Mouse (Mus musculus) limb, embryonic 14.5 days (tissue): ENCODE measurements around the gene Sco1. TPM values are rescaled to one million over a fixed set of nuclear protein-coding genes. Genes with fewer than 3 reads are reported as not detected.

Source experiments
- ATAC-seq: fragments of 200-750 bp; cut with Nextera tagmentation; 2 replicates; pipeline ENCODE4 v1.8.0; 2017; ENCODE audit warnings: low read depth, moderate number of reproducible peaks, moderate TSS enrichment; ENCODE audit not compliant: low FRiP score
- DNase-seq: peaks from one replicate; pipeline ENCODE4 v3.0.0-alpha.2; 2015; ENCODE audit warnings: low spot score
- H3K27ac ChIP-seq: fragments of 300-500 bp; sonication (generic); replicated peaks from 2 replicates; pipeline ENCODE4 v1.5.1; 2014; ENCODE audit warnings: low read depth, mild to moderate bottlenecking, low read length, moderate library complexity, mixed read lengths
- H3K27me3 ChIP-seq: fragments of 300-500 bp; sonication (generic); 2 replicates; pipeline ENCODE4 v1.6.1; 2014; ENCODE audit warnings: low read length, mixed read lengths; ENCODE audit not compliant: control insufficient read depth, insufficient read depth
- H3K36me3 ChIP-seq: fragments of 300-500 bp; sonication (generic); 2 replicates; pipeline ENCODE4 v1.6.1; 2014; ENCODE audit warnings: mild to moderate bottlenecking, low read length, moderate library complexity, mixed read lengths; ENCODE audit not compliant: control insufficient read depth, insufficient read depth
- H3K4me1 ChIP-seq: fragments of 300-500 bp; sonication (generic); 2 replicates; pipeline ENCODE4 v1.6.1; 2014; ENCODE audit warnings: antibody characterized with exemption, low read length, mixed read lengths; ENCODE audit not compliant: control insufficient read depth, insufficient read depth
- H3K4me2 ChIP-seq: fragments of 300-500 bp; sonication (generic); replicated peaks from 2 replicates; pipeline ENCODE4 v1.6.1; 2014; ENCODE audit warnings: low read depth, mild to moderate bottlenecking, low read length, moderate library complexity; ENCODE audit not compliant: severe bottlenecking
- H3K4me3 ChIP-seq: fragments of 300-500 bp; sonication (generic); replicated peaks from 2 replicates; pipeline ENCODE4 v1.5.1; 2014; ENCODE audit warnings: low read length
- H3K9ac ChIP-seq: fragments of 300-500 bp; sonication (generic); 2 replicates; pipeline ENCODE4 v1.6.1; 2014; ENCODE audit warnings: mild to moderate bottlenecking, low read depth, low read length, moderate library complexity; ENCODE audit not compliant: severe bottlenecking
- H3K9me3 ChIP-seq: fragments of 300-500 bp; sonication (generic); 2 replicates; pipeline ENCODE4 v1.6.1; 2016; ENCODE audit warnings: low read length; ENCODE audit not compliant: control insufficient read depth
- POLR2A ChIP-seq: fragments of 200-500 bp; IDR thresholded peaks from 2 replicates; pipeline ENCODE4 v1.8.0; 2012; ENCODE audit warnings: inconsistent platforms, mild to moderate bottlenecking, moderate library complexity, borderline replicate concordance; ENCODE audit not compliant: insufficient read depth, insufficient read length; ENCODE audit errors: extremely low read depth
- WGBS: fragments of 180-500 bp; shearing (Covaris S2); extraction: QIAGEN DNeasy Blood & Tissue Kit; methylation state at CpG from one replicate; pipeline ENCODE4 v1.1.7; 2014; 5-methylcytosine and 5-hydroxymethylcytosine counted together
- polyA plus RNA-seq, 2 experiments: library from polyadenylated mRNA; depleted of rRNA in 1 of 2; stranded (reverse) in 1 of 2; unstranded in 1 of 2; fragments of >200 nt; fragmentation: Nextera tagmentation in 1 of 2; extraction: Ambion mirVana in 1 of 2; gene quantifications; 2 replicates each; pipeline versions ENCODE4 v1.2.1 to v1.2.3; 2012 to 2014

Gene Sco1
- polyA plus RNA-seq, 2 experiments = 8.8 to 15.8 TPM

- Histone ChIP-seq H3K27ac (no peak overlapping the region), H3K4me2 (no peak overlapping the region), H3K27me3 (no peaks in the 10 kb centered on the region), H3K36me3 (no peaks in the 10 kb centered on the region), H3K9ac (no peak overlapping the region), H3K4me3 (no peak overlapping the region), H3K9me3 (no peaks in the 10 kb centered on the region), H3K4me1 (no peaks in the 10 kb centered on the region)
- ATAC-seq (no peak), DNase-seq (peak; percentile 72)
- 37% methylated on average over 5 of the region's 5 CpGs for WGBS
- TF ChIP-seq POLR2A = no peak
Measured at GRCm38 (mm10) chr11:67110168-67110948, 57.9 kb downstream of the Sco1 start.

GRCm38 (mm10) chr11:67112019-67112850 lies 59.8 kb downstream of the Sco1 start:
- Histone ChIP-seq H3K9ac (no peak overlapping the region), H3K27ac (no peak overlapping the region), H3K4me1 (no peaks in the 10 kb centered on the region), H3K36me3 (no peaks in the 10 kb centered on the region), H3K4me2 (no peak overlapping the region), H3K4me3 (no peak overlapping the region), H3K9me3 (no peaks in the 10 kb centered on the region), H3K27me3 (no peaks in the 10 kb centered on the region)
- DNase-seq (peak; percentile 64), ATAC-seq (0 out of 2 replicates have a peak, but pooled peaks have one; percentile 13)
- 34% methylated on average over 11 of the region's 11 CpGs for WGBS
- TF ChIP-seq POLR2A = no peak

GRCm38 (mm10) chr11:67112851-67113202 lies 60.4 kb downstream of the Sco1 start:
- 45% methylated on average over 11 of the region's 11 CpGs for WGBS

GRCm38 (mm10) chr11:67113381-67113780 lies 60.9 kb downstream of the Sco1 start:
- H3K4me1 ChIP-seq = no peaks in the 10 kb centered on the region
- no peak for ATAC-seq
- H3K27ac ChIP-seq = no peak overlapping the region
- no peak overlapping the region for H3K9ac ChIP-seq
- H3K9me3 ChIP-seq = no peaks in the 10 kb centered on the region
- no peaks in the 10 kb centered on the region for H3K36me3 ChIP-seq
- WGBS = 90% methylated on average over 6 of the region's 6 CpGs
- H3K4me2 ChIP-seq = no peak overlapping the region
- DNase-seq = no peak
- no peak overlapping the region for H3K4me3 ChIP-seq
- no peak for TF ChIP-seq POLR2A
- no peaks in the 10 kb centered on the region for H3K27me3 ChIP-seq

More at GRCm38 (mm10) chr11:67112851-67113202, 60.4 kb downstream of the Sco1 start:
- ATAC-seq (peak; percentile 58; the same call in 1 of the 2 replicates), DNase-seq (peak; percentile 72)
- Histone ChIP-seq H3K9ac (no peak overlapping the region), H3K27ac (no peak overlapping the region), H3K4me2 (no peak overlapping the region), H3K4me1 (no peaks in the 10 kb centered on the region), H3K27me3 (no peaks in the 10 kb centered on the region), H3K4me3 (no peak overlapping the region), H3K36me3 (no peaks in the 10 kb centered on the region), H3K9me3 (no peaks in the 10 kb centered on the region)
- no peak for TF ChIP-seq POLR2A

GRCm38 (mm10) chr11:67114261-67114660 lies 61.8 kb downstream of the Sco1 start:
- Histone ChIP-seq H3K9ac (no peak overlapping the region), H3K36me3 (no peaks in the 10 kb centered on the region), H3K4me3 (no peak overlapping the region), H3K4me2 (no peak overlapping the region), H3K27ac (no peak overlapping the region), H3K4me1 (no peaks in the 10 kb centered on the region), H3K27me3 (no peaks in the 10 kb centered on the region), H3K9me3 (no peaks in the 10 kb centered on the region)
- DNase-seq (no peak), ATAC-seq (no peak)
- WGBS = 85% methylated on average over 5 of the region's 5 CpGs
- TF ChIP-seq POLR2A = no peak
